Mouse (Mus musculus): ENCODE results near the gene Rnf167. TPM values are rescaled to one million over a fixed set of nuclear protein-coding genes. Genes with fewer than 3 reads are reported as not detected.
A peak's percentile ranks its signal among the peaks of the same experiment; 100 is the strongest.

The Rnf167 gene
- polyA plus RNA-seq, 1 experiment, result 346 TPM

DNA sequence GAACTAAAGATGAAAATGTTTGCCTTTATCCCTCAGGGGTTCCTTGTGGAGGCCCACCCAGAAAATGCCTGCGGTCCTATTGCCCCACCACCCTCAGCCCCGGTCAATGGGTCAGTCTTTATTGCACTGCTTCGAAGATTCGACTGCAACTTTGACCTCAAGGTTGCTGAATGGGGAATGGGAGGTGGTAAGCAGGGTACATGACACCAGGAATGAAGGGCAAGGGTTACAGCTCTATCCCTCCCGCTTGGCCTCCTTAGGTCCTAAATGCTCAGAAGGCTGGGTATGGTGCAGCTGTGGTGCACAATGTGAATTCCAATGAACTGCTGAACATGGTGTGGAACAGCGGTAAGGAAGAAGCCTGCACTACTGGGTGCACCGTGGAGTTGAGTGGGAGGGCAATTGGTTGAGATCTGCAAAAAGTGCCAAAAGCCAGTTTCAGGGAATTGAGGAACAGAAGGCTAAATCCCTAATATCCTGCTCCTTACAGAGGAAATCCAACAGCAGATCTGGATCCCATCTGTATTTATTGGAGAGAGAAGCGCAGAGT, 2.2 kb downstream of the Rnf167 start:
- TF ChIP-seq CTCF (IDR thresholded peaks at IDR 0.05; ENCODE audit: borderline replicate concordance, control insufficient read depth, extremely low read depth, insufficient read depth, low read length, poor library complexity) (no peak), POLR2A (IDR thresholded peaks at IDR 0.05; ENCODE audit: control insufficient read depth, extremely low read depth, insufficient read depth, low read length, poor library complexity) (no peak)
- Histone ChIP-seq H3K36me3 (ENCODE audit: control insufficient read depth, insufficient read depth, low read length) (peaks cover 44% of the 10 kb centered on the region), H3K4me3 (ENCODE audit: control insufficient read depth, insufficient read depth, low read length) (peak overlapping the region; percentile 12; the same call in 1 of the 2 replicates), H3K4me1 (replicated peaks; ENCODE audit: control insufficient read depth, insufficient read depth, low read length) (peaks cover 41% of the 10 kb centered on the region), H3K27ac (ENCODE audit: control insufficient read depth, insufficient read depth, low read length) (peak overlapping the region; percentile 58), H3K27me3 (ENCODE audit: control insufficient read depth, insufficient read depth, low read length) (no peaks in the 10 kb centered on the region)
- peak; percentile 18 for DNase-seq
- WGBS, result 84% methylated on average over 8 of the region's 8 CpGs

- Histone ChIP-seq H3K27me3 (ENCODE audit: control insufficient read depth, insufficient read depth, low read length) (no peaks in the 10 kb centered on the region), H3K36me3 (ENCODE audit: control insufficient read depth, insufficient read depth, low read length) (peaks cover 44% of the 10 kb centered on the region), H3K4me3 (ENCODE audit: control insufficient read depth, insufficient read depth, low read length) (peak overlapping the region; percentile 34), H3K27ac (ENCODE audit: control insufficient read depth, insufficient read depth, low read length) (peak overlapping the region; percentile 84), H3K4me1 (replicated peaks; ENCODE audit: control insufficient read depth, insufficient read depth, low read length) (peaks cover 36% of the 10 kb centered on the region)
- DNase-seq, result peak; percentile 45
- 44% methylated on average over 12 of the region's 12 CpGs for WGBS
- no peak for TF ChIP-seq POLR2A (IDR thresholded peaks at IDR 0.05; ENCODE audit: control insufficient read depth, extremely low read depth, insufficient read depth, low read length, poor library complexity)
- no peak for TF ChIP-seq CTCF (IDR thresholded peaks at IDR 0.05; ENCODE audit: borderline replicate concordance, control insufficient read depth, extremely low read depth, insufficient read depth, low read length, poor library complexity)
Measured at GRCm38 (mm10) chr11:70650322-70651175, 3.5 kb downstream of the Rnf167 start.

DNA sequence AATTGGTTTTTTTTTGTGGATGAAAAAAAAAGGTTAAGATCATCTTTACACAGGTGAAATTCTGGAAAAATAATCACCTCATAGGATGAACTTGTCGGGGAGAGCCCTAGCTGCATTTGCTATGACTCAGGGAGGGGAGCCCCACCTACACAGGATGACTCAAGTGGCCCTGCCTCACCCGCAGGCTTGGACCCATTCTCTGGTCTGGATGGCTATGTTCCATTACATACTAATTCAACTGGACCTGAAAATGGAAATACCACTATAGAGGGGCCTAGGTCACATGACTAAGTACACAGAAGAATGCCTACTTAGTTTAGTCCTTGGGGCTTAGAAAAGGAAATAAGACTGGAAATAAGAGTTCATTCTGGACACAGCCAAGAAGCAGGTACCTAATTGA, 4.4 kb downstream of the Rnf167 start:
- Histone ChIP-seq H3K27ac (ENCODE audit: control insufficient read depth, insufficient read depth, low read length) (peak overlapping the region; percentile 84; the same call in 1 of the 2 replicates), H3K36me3 (ENCODE audit: control insufficient read depth, insufficient read depth, low read length) (peaks cover 44% of the 10 kb centered on the region), H3K27me3 (ENCODE audit: control insufficient read depth, insufficient read depth, low read length) (no peaks in the 10 kb centered on the region), H3K4me1 (replicated peaks; ENCODE audit: control insufficient read depth, insufficient read depth, low read length) (peaks cover 34% of the 10 kb centered on the region), H3K4me3 (ENCODE audit: control insufficient read depth, insufficient read depth, low read length) (peak overlapping the region; percentile 10; the same call in 1 of the 2 replicates)
- TF ChIP-seq POLR2A (IDR thresholded peaks at IDR 0.05; ENCODE audit: control insufficient read depth, extremely low read depth, insufficient read depth, low read length, poor library complexity) (no peak), CTCF (IDR thresholded peaks at IDR 0.05; ENCODE audit: borderline replicate concordance, control insufficient read depth, extremely low read depth, insufficient read depth, low read length, poor library complexity) (no peak)
- peak; percentile 7 for DNase-seq
- WGBS, result 70% methylated on average over 2 of the region's 2 CpGs

DNA sequence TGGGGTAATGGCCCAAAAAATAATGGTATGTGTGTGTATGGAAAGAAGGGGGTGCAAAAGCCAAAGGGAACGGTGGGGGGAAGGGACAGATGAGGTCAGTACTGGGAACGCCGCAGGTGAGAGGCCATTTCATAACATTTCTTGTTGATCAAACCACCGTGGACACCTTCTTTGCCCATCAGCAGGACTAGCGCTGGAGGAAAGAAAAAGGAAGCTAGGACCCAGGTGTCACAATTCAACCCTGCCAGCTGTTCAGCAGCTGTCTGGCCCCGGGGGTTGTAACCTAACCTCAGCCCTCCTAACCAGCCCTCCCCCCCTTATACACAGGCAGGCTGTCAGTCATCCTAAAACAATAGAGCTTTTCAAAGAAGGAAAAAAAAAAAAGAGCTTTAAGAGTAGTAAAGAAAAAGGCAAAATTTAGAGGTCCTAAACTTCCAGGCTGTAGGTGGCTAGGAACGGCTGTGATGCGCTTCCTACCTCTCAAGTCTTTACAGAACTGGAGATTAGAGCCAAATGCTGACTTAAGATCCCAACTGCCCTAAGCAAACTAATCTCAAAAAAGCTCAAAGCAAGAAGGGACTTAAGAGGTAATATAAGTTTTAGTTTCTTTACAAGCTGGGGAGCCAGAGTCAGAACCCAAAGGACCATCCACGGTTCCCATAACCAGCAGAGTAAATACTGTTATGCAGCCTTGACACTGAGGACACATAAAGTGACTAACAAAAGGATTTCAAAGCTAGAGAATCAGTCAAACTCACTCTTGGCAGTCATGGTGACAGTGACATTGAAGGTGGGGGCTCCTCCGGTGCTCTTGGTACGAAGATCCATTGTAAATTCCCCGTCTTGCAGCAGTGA, 5.2 kb downstream of the Rnf167 start:
- Histone ChIP-seq H3K4me1 (replicated peaks; ENCODE audit: control insufficient read depth, insufficient read depth, low read length) (peaks cover 40% of the 10 kb centered on the region), H3K4me3 (ENCODE audit: control insufficient read depth, insufficient read depth, low read length) (peak overlapping the region; percentile 100), H3K36me3 (ENCODE audit: control insufficient read depth, insufficient read depth, low read length) (peaks cover 44% of the 10 kb centered on the region), H3K27me3 (ENCODE audit: control insufficient read depth, insufficient read depth, low read length) (no peaks in the 10 kb centered on the region), H3K27ac (ENCODE audit: control insufficient read depth, insufficient read depth, low read length) (peak overlapping the region; percentile 99)
- WGBS, result 24% methylated on average over 12 of the region's 12 CpGs
- peak; percentile 65 for DNase-seq
- TF ChIP-seq POLR2A (IDR thresholded peaks at IDR 0.05; ENCODE audit: control insufficient read depth, extremely low read depth, insufficient read depth, low read length, poor library complexity) (no peak), CTCF (IDR thresholded peaks at IDR 0.05; ENCODE audit: borderline replicate concordance, control insufficient read depth, extremely low read depth, insufficient read depth, low read length, poor library complexity) (no peak)

DNA sequence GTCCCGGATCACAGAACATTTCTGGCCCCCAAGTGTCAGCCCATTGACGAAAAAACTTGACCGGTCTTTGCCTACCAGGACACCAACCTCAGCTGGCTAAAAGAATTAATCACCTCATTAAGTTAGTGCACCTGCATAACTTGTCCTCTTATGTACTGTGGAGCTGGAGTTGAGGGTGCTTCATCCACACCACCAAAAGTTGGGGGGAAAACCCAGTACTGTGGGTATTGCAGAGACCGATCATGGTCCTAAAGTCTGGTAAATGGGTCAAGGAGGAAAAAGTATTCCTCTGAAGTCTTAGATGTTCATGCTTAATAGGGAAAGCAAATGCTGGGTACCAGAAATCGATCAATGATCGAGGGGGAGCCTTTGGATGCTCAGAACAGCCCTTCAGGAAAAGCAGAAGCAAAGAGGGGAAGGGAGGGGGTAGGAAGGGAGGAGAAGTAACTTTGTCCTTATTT, 5.9 kb downstream of the Rnf167 start:
- H3K36me3 ChIP-seq (ENCODE audit: control insufficient read depth, insufficient read depth, low read length), result peaks cover 44% of the 10 kb centered on the region
- peaks cover 46% of the 10 kb centered on the region for H3K4me1 ChIP-seq (replicated peaks; ENCODE audit: control insufficient read depth, insufficient read depth, low read length)
- H3K27me3 ChIP-seq (ENCODE audit: control insufficient read depth, insufficient read depth, low read length), result no peaks in the 10 kb centered on the region
- 7% methylated on average over 6 of the region's 6 CpGs for WGBS
- no peak for DNase-seq
- peak overlapping the region; percentile 100 for H3K4me3 ChIP-seq (ENCODE audit: control insufficient read depth, insufficient read depth, low read length)
- no peak for TF ChIP-seq CTCF (IDR thresholded peaks at IDR 0.05; ENCODE audit: borderline replicate concordance, control insufficient read depth, extremely low read depth, insufficient read depth, low read length, poor library complexity)
- TF ChIP-seq POLR2A (IDR thresholded peaks at IDR 0.05; ENCODE audit: control insufficient read depth, extremely low read depth, insufficient read depth, low read length, poor library complexity), result no peak
- H3K27ac ChIP-seq (ENCODE audit: control insufficient read depth, insufficient read depth, low read length), result peak overlapping the region; percentile 99
